Mouse (Mus musculus) cerebellum, postnatal 4 days (tissue): ENCODE measurements at regions not wholly inside any gene's neighbourhood (a gene's known extent, or its start where the extent isn't known, plus 50 kb on each side); places are given as distances from the start of the nearest gene placed in this dataset.
"Not testable (repeated sequence)": the region's sequence is repeated elsewhere in the genome, so short reads cannot be mapped to it uniquely, and the experiment has no call there.

Experiments used
- DNase-seq, 2 experiments: peaks; one replicate each; pipeline ENCODE4 v3.0.0; 2022; ENCODE audit warnings: low spot score in 2 of 2, mixed read lengths in 1 of 2

- DNase-seq = no peak
Observed at GRCm38 (mm10) chr16:86189874-86190273, 288.2 kb upstream of the Adamts5 start.

GRCm38 (mm10) chr16:86188966-86189365 lies 287.3 kb upstream of the Adamts5 start:
- no peak for DNase-seq

GRCm38 (mm10) chr16:86187609-86188008 lies 286.0 kb upstream of the Adamts5 start:
- not testable (repeated sequence) for DNase-seq

- no peak for DNase-seq
Observed at GRCm38 (mm10) chr16:86159021-86159815, 257.6 kb upstream of the Adamts5 start.

GRCm38 (mm10) chr16:86138171-86138570 lies 236.5 kb upstream of the Adamts5 start:
- no peak for DNase-seq

- DNase-seq = no peak
Observed at GRCm38 (mm10) chr16:86136169-86136568, 234.5 kb upstream of the Adamts5 start.

- DNase-seq = no peak
Observed at GRCm38 (mm10) chr16:86127391-86127790, 225.8 kb upstream of the Adamts5 start.

- no peak for DNase-seq
Observed at GRCm38 (mm10) chr16:86124182-86124581, 222.6 kb upstream of the Adamts5 start.

- no peak for DNase-seq
Observed at GRCm38 (mm10) chr16:86122936-86123335, 221.3 kb upstream of the Adamts5 start.

- DNase-seq = no peak
Observed at GRCm38 (mm10) chr16:86117959-86118358, 216.3 kb upstream of the Adamts5 start.

- no peak for DNase-seq
Observed at GRCm38 (mm10) chr16:86115587-86116376, 214.2 kb upstream of the Adamts5 start.

- DNase-seq = no peak
Observed at GRCm38 (mm10) chr16:86094461-86094860, 192.8 kb upstream of the Adamts5 start.

GRCm38 (mm10) chr16:86090175-86090574 lies 188.5 kb upstream of the Adamts5 start:
- DNase-seq = no peak

- no peak for DNase-seq
Observed at GRCm38 (mm10) chr16:86087421-86087820, 185.8 kb upstream of the Adamts5 start.

- DNase-seq = no peak
Observed at GRCm38 (mm10) chr16:86067628-86068364, 166.2 kb upstream of the Adamts5 start.

GRCm38 (mm10) chr16:86060087-86060486 lies 158.5 kb upstream of the Adamts5 start:
- DNase-seq = no peak

GRCm38 (mm10) chr16:86044695-86045094 lies 143.1 kb upstream of the Adamts5 start:
- no peak for DNase-seq

GRCm38 (mm10) chr16:86034772-86035171 lies 133.1 kb upstream of the Adamts5 start:
- DNase-seq = no peak

GRCm38 (mm10) chr16:86027700-86028099 lies 126.1 kb upstream of the Adamts5 start:
- DNase-seq = no peak

GRCm38 (mm10) chr16:86015336-86015735 lies 113.7 kb upstream of the Adamts5 start:
- no peak for DNase-seq

GRCm38 (mm10) chr16:86011051-86011450 lies 109.4 kb upstream of the Adamts5 start:
- DNase-seq = no peak

GRCm38 (mm10) chr16:86009638-86010329 lies 108.2 kb upstream of the Adamts5 start:
- no peak for DNase-seq
